Mouse (Mus musculus) liver, embryonic 14.5 days (tissue): ENCODE results near the gene Iqgap2. TPM values are rescaled to one million over a fixed set of nuclear protein-coding genes. Genes with fewer than 3 reads are reported as not detected.
A peak's percentile ranks its signal among the peaks of the same experiment; 100 is the strongest.

Source experiments
- ATAC-seq: fragments of 200-750 bp; cut with Nextera tagmentation; 2 replicates; pipeline ENCODE4 v1.8.0; 2017; ENCODE audit warnings: moderate number of reproducible peaks, mild to moderate bottlenecking, moderate library complexity; ENCODE audit not compliant: insufficient read depth
- DNase-seq, 3 experiments: peaks; one replicate each; pipeline ENCODE4 v3.0.0-alpha.2; 2012 to 2013; ENCODE audit warnings: low read depth in 3 of 3, low spot score in 3 of 3
- H3K27ac ChIP-seq: fragments of 300-500 bp; sonication (generic); 2 replicates; pipeline ENCODE4 v1.5.1; 2014; ENCODE audit warnings: moderate library complexity, mild to moderate bottlenecking, control low read depth, inconsistent platforms
- H3K27me3 ChIP-seq: fragments of 300-500 bp; sonication (generic); 2 replicates; pipeline ENCODE4 v1.6.1; 2014; ENCODE audit warnings: mild to moderate bottlenecking, low read length, moderate library complexity; ENCODE audit not compliant: control insufficient read depth, insufficient read depth
- H3K36me3 ChIP-seq: fragments of 300-500 bp; sonication (generic); replicated peaks from 2 replicates; pipeline ENCODE4 v1.6.1; 2014; ENCODE audit warnings: low read depth; ENCODE audit not compliant: control insufficient read depth, insufficient read depth
- H3K4me1 ChIP-seq, 2 experiments: fragments of 200-500 bp in 1 of 2; fragments of 300-500 bp in 1 of 2; sonication (generic) in 1 of 2; replicated peaks; 2 replicates each; pipeline ENCODE4 v1.6.1; 2012 to 2014; ENCODE audit warnings: antibody characterized with exemption in 1 of 2, inconsistent platforms in 1 of 2, low read length in 1 of 2; ENCODE audit not compliant: control insufficient read depth in 2 of 2, insufficient read depth in 2 of 2
- H3K4me2 ChIP-seq: fragments of 300-500 bp; sonication (generic); 2 replicates; pipeline ENCODE4 v1.6.1; 2014; ENCODE audit warnings: low read depth, mild to moderate bottlenecking, control low read depth, moderate library complexity
- H3K4me3 ChIP-seq, 2 experiments: fragments of 200-500 bp in 1 of 2; fragments of 300-500 bp in 1 of 2; sonication (generic) in 1 of 2; 2 replicates each; pipeline ENCODE4 v1.5.1; 2012 to 2014; ENCODE audit warnings: low read depth in 2 of 2, low read length in 2 of 2, mild to moderate bottlenecking in 2 of 2, control low read depth in 1 of 2, inconsistent platforms in 1 of 2, moderate library complexity in 1 of 2; ENCODE audit not compliant: insufficient read depth in 1 of 2
- H3K9ac ChIP-seq: fragments of 300-500 bp; sonication (generic); replicated peaks from 2 replicates; pipeline ENCODE4 v1.6.1; 2014; ENCODE audit warnings: mild to moderate bottlenecking, control low read depth, moderate library complexity
- H3K9me3 ChIP-seq: fragments of 300-500 bp; sonication (generic); 2 replicates; pipeline ENCODE4 v1.6.1; 2016; ENCODE audit warnings: low read length, mixed read lengths; ENCODE audit not compliant: control insufficient read depth
- CTCF ChIP-seq: IDR thresholded peaks from 2 replicates; pipeline ENCODE4 v1.5.1; 2016; ENCODE audit warnings: antibody characterized with exemption, low read depth, control low read depth
- EP300 ChIP-seq: IDR thresholded peaks from 2 replicates; pipeline ENCODE4 v1.6.1; 2016; ENCODE audit warnings: antibody characterized with exemption, low read depth
- WGBS: fragments of 180-500 bp; shearing (Covaris S2); extraction: QIAGEN DNeasy Blood & Tissue Kit; methylation state at CpG from one replicate; pipeline ENCODE4 v1.1.7; 2014; ENCODE audit not compliant: insufficient replicate concordance; 5-methylcytosine and 5-hydroxymethylcytosine counted together
- polyA plus RNA-seq, 2 experiments: library from polyadenylated mRNA; depleted of rRNA in 1 of 2; stranded (reverse) in 1 of 2; unstranded in 1 of 2; fragments of >200 nt; fragmentation: Nextera tagmentation in 1 of 2; extraction: Ambion mirVana in 1 of 2; gene quantifications; 2 replicates each; pipeline versions ENCODE4 v1.2.1 to v1.2.3; 2012 to 2014

The Iqgap2 gene
- polyA plus RNA-seq, 2 experiments = 10.8 to 11.8 TPM

DNA sequence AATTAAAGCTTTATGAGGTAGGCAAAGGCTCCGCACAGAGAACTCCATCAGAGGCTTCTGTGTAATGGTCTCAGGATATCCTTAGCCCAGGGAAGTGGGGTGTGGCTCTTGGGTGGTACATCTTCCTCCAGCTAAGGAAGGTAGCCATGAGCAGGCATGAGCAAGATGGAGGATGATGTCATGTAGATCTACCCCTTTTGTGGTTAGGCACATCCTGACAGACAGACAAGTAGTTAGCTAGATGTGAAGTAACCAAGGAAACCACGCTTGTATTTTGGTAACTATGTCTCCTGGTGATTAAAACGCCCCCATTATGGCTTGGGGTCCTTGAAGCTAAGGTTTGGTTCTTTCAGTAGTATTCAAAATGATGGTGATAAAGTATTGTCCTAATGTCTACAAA, 78.1 kb downstream of the Iqgap2 start:
- Histone ChIP-seq H3K9me3 (no peaks in the 10 kb centered on the region), H3K4me3 (no peak overlapping the region), H3K27me3 (no peaks in the 10 kb centered on the region), H3K4me2 (no peak overlapping the region), H3K36me3 (no peaks in the 10 kb centered on the region), H3K27ac (no peak overlapping the region), H3K9ac (no peak overlapping the region), H3K4me1 (no peaks in the 10 kb centered on the region; a peak in 1 of 4 replicates)
- no peak for DNase-seq
- 48% methylated on average over 3 of the region's 3 CpGs for WGBS
- TF ChIP-seq EP300 = no peak
- no peak for TF ChIP-seq CTCF
- ATAC-seq = no peak

DNA sequence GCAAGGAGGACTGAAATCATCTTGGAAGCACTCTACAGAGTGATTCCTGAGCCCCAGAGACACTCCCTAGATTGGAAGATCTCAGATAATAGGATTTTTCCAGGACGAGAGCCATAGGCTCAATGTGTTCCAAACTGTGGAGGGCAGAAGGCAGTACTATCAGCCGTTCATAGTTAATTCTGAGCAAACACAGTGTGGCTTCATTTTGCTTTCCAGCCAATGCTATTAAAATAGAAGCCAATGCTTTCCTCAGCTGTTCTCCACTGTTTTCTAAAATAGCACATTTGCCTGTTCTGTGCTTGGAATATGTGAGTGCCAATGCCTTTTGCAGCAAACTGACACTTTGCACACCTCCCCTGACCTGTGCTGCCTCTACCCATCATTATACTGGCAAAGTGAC, 80.9 kb downstream of the Iqgap2 start:
- 59% methylated on average over 2 of the region's 2 CpGs for WGBS
- no peak overlapping the region for H3K9ac ChIP-seq
- ATAC-seq = no peak
- no peak for DNase-seq
- H3K4me3 ChIP-seq = no peak overlapping the region
- no peak overlapping the region for H3K27ac ChIP-seq
- H3K27me3 ChIP-seq = no peaks in the 10 kb centered on the region
- TF ChIP-seq CTCF (no peak), EP300 (no peak)
- no peak overlapping the region for H3K4me2 ChIP-seq
- H3K4me1 ChIP-seq = no peaks in the 10 kb centered on the region; a peak in 2 of 4 replicates
- no peaks in the 10 kb centered on the region for H3K9me3 ChIP-seq
- H3K36me3 ChIP-seq = no peaks in the 10 kb centered on the region

DNA sequence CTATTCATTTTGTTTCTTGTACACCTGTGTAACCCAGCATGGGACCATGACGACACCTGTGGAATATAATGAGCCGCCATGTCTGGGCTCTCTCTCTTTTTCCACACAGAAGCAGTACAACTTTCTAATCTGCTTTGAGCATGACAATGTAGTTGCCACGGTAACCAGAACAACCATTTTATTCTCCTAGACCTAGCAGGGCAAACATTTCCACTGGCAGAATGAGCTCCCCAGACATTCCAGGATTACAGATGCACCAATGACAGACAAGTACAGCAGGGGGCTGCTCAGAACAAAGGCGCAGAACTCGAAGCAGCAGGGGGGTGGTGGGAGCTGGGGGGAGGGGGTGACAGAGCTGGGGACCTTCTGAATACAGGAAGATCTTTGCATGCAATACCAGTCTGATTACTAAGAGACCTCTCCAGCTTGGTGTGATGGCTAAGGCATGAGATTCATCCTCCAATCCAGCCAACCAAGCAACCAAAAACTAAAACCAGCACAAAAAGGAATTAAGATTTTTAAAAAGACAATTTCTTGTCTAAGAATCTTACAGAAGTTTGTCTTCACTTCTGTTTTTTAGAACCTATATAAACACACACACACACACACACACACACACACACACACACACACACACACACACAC, 84.5 kb downstream of the Iqgap2 start:
- no peaks in the 10 kb centered on the region for H3K9me3 ChIP-seq
- no peaks in the 10 kb centered on the region for H3K27me3 ChIP-seq
- no peaks in the 10 kb centered on the region for H3K36me3 ChIP-seq
- no peak for ATAC-seq
- no peak overlapping the region for H3K4me2 ChIP-seq
- TF ChIP-seq EP300 (no peak), CTCF (no peak)
- H3K4me3 ChIP-seq = no peak overlapping the region
- H3K4me1 ChIP-seq = peaks cover 0 to 10% of the 10 kb centered on the region in 2 experiments; a peak in 2 of 4 replicates
- no peak overlapping the region for H3K9ac ChIP-seq
- 57% methylated on average over 5 of the region's 5 CpGs for WGBS
- DNase-seq = no peak
- no peak overlapping the region for H3K27ac ChIP-seq

DNA sequence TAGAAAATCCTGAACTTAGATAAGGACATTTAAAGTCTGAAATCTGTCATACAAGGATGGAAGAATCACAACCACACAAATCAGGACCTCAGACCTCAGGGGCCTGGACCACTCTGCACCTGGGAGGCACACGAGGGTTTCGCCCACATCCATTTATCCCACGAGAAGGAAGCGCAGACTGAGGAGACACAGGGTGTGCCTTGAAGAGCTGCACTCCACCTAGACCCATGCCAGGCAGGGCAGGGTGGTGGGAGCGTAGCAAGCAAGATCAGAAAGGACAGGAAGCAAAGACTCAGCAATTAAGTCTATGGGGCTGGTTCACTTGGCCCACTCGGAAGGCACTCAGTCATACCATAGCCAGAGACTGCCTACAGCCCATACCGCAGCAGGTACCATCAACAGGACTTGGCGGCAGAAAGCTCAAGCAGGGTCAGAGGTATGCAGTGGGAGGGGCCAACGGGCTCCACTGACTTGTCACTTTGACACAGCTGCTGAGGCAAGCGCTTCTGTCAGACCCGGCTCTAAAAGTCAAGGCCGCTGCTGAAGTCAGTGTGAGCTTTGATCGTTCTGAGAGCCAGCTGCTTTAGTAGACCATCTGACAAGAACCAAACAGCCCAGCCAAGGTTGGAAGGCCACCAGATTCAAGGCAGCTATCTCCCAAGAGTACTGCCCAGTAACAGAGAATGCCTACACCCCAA, 86.1 kb downstream of the Iqgap2 start:
- ATAC-seq = peak; percentile 62
- H3K4me2 ChIP-seq = no peak overlapping the region
- H3K4me3 ChIP-seq = no peak overlapping the region
- peak; percentile 9 to 35 (median 23) for DNase-seq
- WGBS = 50% methylated on average over 13 of the region's 13 CpGs
- TF ChIP-seq CTCF (no peak), EP300 (no peak)
- no peaks in the 10 kb centered on the region for H3K27me3 ChIP-seq
- H3K4me1 ChIP-seq = peaks cover 0 to 10% of the 10 kb centered on the region in 2 experiments; a peak in 2 of 4 replicates
- no peak overlapping the region for H3K9ac ChIP-seq
- H3K9me3 ChIP-seq = no peaks in the 10 kb centered on the region
- H3K27ac ChIP-seq = no peak overlapping the region
- H3K36me3 ChIP-seq = no peaks in the 10 kb centered on the region

DNA sequence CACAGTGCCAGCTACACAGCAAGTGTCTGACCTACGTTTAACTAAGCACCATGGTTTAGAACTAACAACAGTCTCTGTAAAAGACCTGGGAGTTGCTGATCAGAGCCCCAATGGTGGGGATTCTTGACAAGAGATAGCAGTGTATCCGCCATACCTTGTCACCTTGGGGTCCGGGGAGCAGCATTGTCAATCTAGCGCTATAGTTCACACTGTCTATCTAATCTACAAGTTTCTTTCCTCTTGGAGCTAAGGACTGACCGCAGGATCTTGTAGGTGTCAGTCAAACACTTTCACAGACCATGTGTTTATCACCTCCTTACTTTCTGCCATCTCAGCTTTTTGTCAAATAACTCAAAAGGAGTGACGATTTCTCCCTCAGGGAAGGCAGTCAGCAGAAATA, 87.6 kb downstream of the Iqgap2 start:
- Histone ChIP-seq H3K27me3 (no peaks in the 10 kb centered on the region), H3K4me2 (no peak overlapping the region), H3K9me3 (no peaks in the 10 kb centered on the region), H3K27ac (no peak overlapping the region), H3K4me1 (peaks cover 0 to 10% of the 10 kb centered on the region in 2 experiments; a peak in 2 of 4 replicates), H3K4me3 (no peak overlapping the region), H3K36me3 (no peaks in the 10 kb centered on the region), H3K9ac (no peak overlapping the region)
- no peak for DNase-seq
- no peak for TF ChIP-seq CTCF
- TF ChIP-seq EP300 = no peak
- 16% methylated on average over 6 of the region's 6 CpGs for WGBS
- ATAC-seq = peak; percentile 39; the same call in 1 of the 2 replicates
